Mouse (Mus musculus) adrenal gland, postnatal 25 days (tissue): ENCODE results near the gene C2cd3. TPM values are rescaled to one million over a fixed set of nuclear protein-coding genes. Genes with fewer than 3 reads are reported as not detected.

Experiments
- DNase-seq: peaks from one replicate; pipeline ENCODE4 v3.0.0; 2021; ENCODE audit warnings: mixed read lengths
- total RNA-seq: library from RNA; stranded (reverse); gene quantifications from 2 replicates; pipeline ENCODE4 v1.2.3, GENCODE M21; 2021

The C2cd3 gene
- total RNA-seq, 1 experiment from 2014 or later = 26.6 TPM

DNA sequence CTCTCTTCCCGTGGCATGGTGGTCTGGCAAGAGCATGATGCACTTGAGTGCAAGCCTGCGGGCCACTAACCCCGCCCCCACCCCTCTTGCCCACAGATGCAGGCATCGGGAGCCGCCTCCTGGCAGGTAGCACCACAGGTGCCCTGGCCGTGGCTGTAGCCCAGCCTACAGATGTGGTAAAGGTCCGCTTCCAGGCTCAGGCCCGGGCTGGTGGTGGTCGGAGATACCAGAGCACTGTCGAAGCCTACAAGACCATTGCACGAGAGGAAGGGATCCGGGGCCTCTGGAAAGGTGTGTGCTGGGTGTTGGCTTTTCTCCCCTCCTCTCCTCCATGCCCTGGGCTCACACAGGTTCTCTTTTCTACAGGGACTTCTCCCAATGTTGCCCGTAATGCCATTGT, 125.9 kb downstream of the C2cd3 start:
- no peak for DNase-seq

- DNase-seq = no peak
Measured at GRCm38 (mm10) chr7:100499465-100499864, 127.4 kb downstream of the C2cd3 start.

GRCm38 (mm10) chr7:100500276-100500977, 128.4 kb downstream of the C2cd3 start:
- DNase-seq = no peak

- no peak for DNase-seq
Measured at GRCm38 (mm10) chr7:100501027-100501843, 129.2 kb downstream of the C2cd3 start.

- DNase-seq = no peak
Measured at GRCm38 (mm10) chr7:100501844-100502373, 129.9 kb downstream of the C2cd3 start.

GRCm38 (mm10) chr7:100502374-100502922, 130.4 kb downstream of the C2cd3 start:
- no peak for DNase-seq

DNA sequence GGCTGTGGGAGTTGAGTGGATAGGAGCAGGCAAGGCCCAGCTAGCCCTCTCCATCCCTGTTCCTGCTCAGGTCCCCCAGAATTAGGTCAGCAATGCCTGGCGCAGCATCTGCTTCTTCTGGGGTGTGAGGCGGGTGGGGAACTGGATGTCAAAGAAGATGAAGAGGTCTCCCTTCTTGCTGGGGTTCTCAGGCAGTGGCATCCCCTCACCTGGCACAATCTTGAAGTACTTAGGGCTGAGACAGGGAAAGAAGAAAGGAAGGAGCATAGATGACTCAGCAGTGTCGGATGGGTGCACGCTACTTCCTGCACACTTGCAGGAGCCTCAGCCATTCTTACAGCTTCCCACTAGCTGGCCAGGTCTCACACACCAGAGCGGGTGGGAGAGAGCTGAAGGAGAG, 131.0 kb downstream of the C2cd3 start:
- no peak for DNase-seq

- no peak for DNase-seq
Measured at GRCm38 (mm10) chr7:100504740-100505487, 132.9 kb downstream of the C2cd3 start.

GRCm38 (mm10) chr7:100506494-100506893, 134.5 kb downstream of the C2cd3 start:
- DNase-seq = no peak

GRCm38 (mm10) chr7:100508670-100509069, 136.6 kb downstream of the C2cd3 start:
- no peak for DNase-seq

- no peak for DNase-seq
Measured at GRCm38 (mm10) chr7:100511602-100512001, 139.6 kb downstream of the C2cd3 start.

DNA sequence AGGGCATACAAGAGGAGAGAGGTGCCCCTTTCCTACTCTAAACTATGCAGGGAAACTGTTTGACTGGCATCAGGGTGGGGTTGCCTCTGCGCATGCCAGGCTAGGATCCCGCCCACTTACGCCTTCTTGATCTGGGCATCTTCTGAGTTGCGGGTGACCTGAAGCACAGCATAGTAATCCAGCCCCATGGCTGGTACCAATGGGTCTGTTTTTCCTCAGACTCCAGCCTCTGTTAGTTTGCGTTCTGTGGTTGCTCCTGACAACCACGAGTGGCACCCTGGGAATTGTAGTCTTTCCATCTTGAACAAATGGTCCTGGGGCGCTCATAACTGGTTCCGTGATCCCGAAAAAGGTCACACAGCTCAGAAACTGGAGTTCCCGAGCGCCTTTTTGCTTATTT, 142.5 kb downstream of the C2cd3 start, which contains the start of gene Dnajb13:
Gene Dnajb13, minus strand, starts transcription at position 388 of the 400 bp plus-strand sequence.
- no peak for DNase-seq

Other genes starting within 250 kb of the C2cd3 start
- gene Lipt2, start 213.0 kb upstream of the C2cd3 start, total RNA-seq = 6.1 and 6.2 TPM in 2 replicates
- gene Kcne3, start 195.7 kb upstream of the C2cd3 start, total RNA-seq = 0.85 and 1.3 TPM in 2 replicates
- gene Pgm2l1, start 144.8 kb upstream of the C2cd3 start, total RNA-seq = 8.3 and 12.8 TPM in 2 replicates
- 0.81 and 1.3 TPM in 2 replicates for gene P4ha3, start 86.7 kb upstream of the C2cd3 start, total RNA-seq
- gene Ppme1, start 74 bp downstream of the C2cd3 start, total RNA-seq = 54.5 and 70.6 TPM in 2 replicates
- gene Ucp3, start 100.8 kb downstream of the C2cd3 start, total RNA-seq = 24.6 and 30.5 TPM in 2 replicates
- gene Ucp2, start 121.1 kb downstream of the C2cd3 start, total RNA-seq = 142 and 190 TPM in 2 replicates
- not detected in 2 replicates for gene Dnajb13, start 142.7 kb downstream of the C2cd3 start, total RNA-seq
- gene Coa4, start 164.8 kb downstream of the C2cd3 start, total RNA-seq = 11.5 and 11.7 TPM in 2 replicates
- gene Rab6a, start 235.2 kb downstream of the C2cd3 start, total RNA-seq = 64.8 and 67.5 TPM in 2 replicates
- gene Mrpl48, start 236.1 kb downstream of the C2cd3 start, total RNA-seq = 48.3 and 60.4 TPM in 2 replicates